Mouse (Mus musculus) megakaryocyte, embryonic 14.5 days (primary cell): Measurements from ENCODE around the gene Cdk18.

ENCODE experiments used
- FLI1 ChIP-seq: IDR thresholded peaks from 2 replicates; pipeline ENCODE4 v1.6.1; 2012; ENCODE audit warnings: low read length, inconsistent platforms, mixed read lengths
- GATA1 ChIP-seq: IDR thresholded peaks from 3 replicates; pipeline ENCODE4 v1.6.1; 2012; ENCODE audit warnings: mixed read lengths, low read length, inconsistent platforms, borderline replicate concordance

DNA sequence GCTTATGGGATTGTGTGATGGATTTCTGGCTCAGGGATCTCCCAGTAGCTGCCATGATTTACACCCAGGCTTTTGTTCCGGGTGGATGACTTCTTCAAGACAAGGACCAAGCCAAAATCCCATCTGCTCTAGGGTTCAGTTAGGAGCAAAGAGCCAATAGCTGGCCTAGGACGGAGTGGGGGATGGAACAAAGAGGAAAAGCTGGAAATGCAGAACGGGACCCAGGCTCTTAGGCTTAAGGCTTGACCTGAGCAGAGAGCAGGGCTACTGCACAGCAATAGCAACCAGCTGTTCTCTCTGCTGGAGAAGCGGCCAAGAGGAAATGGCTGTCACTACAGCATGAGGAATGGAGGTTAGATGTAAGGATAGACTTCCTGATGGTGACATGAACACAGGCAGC is 14.2 kb downstream of the Cdk18 start:
- TF ChIP-seq FLI1 = no peak
- no peak for TF ChIP-seq GATA1
